Comparison of ENCODE assay signal across 14 mouse cellular contexts in the genomic region with DNA sequence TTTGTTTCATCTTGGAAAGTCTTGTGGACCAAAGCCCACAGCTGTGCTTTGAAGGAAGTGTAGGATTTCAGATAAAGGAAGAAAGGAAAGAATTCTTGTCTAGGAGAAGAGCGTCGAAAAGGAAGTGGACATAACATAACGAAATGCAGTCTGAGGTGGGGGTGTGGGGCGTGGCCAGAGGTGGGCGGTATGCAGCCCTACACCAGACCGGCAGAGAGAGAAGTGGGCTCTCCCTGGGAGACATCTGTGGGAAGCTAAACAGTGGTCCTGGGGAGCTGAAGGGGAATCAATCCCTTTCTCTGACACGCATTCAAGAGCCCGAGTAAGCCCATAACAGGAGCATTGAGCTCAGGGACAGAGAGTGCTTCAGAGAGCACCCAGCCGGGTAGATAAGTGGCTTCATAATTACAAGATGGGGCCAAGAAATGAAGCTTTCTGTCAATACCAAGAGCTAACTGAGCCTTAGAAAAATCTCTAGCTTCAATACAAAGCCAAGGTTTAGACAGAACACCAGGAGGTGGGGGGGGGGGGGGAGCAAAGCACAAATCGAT. TPM values are rescaled to one million over a fixed set of nuclear protein-coding genes. Genes with fewer than 3 reads are reported as not detected.
DNase-seq lines count a peak whose midpoint lies in the region; ATAC-seq and TF ChIP-seq lines count a peak whose summit lies in the region.
"Had no signal": no experiment of that assay in that cellular context is flagged by ENCODE, and none has a peak within 500 bp of the region (broad histone marks: within the 10 kb centered on the region; RNA-seq: fewer than 3 reads in every experiment).

No protein-coding gene starts in this region.

- H3K9ac ChIP-seq in heart, embryonic 15.5 days: no peak overlapping the region
- no peak overlapping the region for H3K9ac ChIP-seq in lung, postnatal 0 days (replicated peaks; ENCODE audit: low read depth)
- H3K9ac ChIP-seq: embryonic facial prominence, embryonic 12.5 days; liver, embryonic 12.5 days had no signal

- no peak for DNase-seq in heart, adult 18-20 months
- no peak for DNase-seq in lung, postnatal 0 days (ENCODE audit: low spot score)
- no peak for DNase-seq in lung, adult 18-20 months
- peak; percentile 5 for DNase-seq in c-Kit-positive CD71-negative TER-119-negative erythroid progenitor cells, embryonic 14.5 days (ENCODE audit: low read depth)
- no peak for DNase-seq in cerebellum, adult 8-10 months
- no peak for DNase-seq in kidney, adult 8-10 months
- DNase-seq: adrenal gland, postnatal 10 days; cerebellum, adult 18-20 months had no signal

- no peaks in the 10 kb centered on the region for H3K4me1 ChIP-seq in heart, embryonic 15.5 days (replicated peaks)
- no peaks in the 10 kb centered on the region for H3K4me1 ChIP-seq in lung, postnatal 0 days (ENCODE audit: insufficient read depth, low read depth, low read length)
- H3K4me1 ChIP-seq: embryonic facial prominence, embryonic 12.5 days; liver, embryonic 12.5 days had no signal

- no peak overlapping the region for H3K27ac ChIP-seq in heart, embryonic 15.5 days
- H3K27ac ChIP-seq in lung, postnatal 0 days (ENCODE audit: low read length): no peak overlapping the region
- H3K27ac ChIP-seq: embryonic facial prominence, embryonic 12.5 days; liver, embryonic 12.5 days had no signal

- no peak for TF ChIP-seq EP300 in lung, postnatal 0 days (IDR thresholded peaks at IDR 0.05)

- H3K36me3 ChIP-seq in heart, embryonic 15.5 days: no peaks in the 10 kb centered on the region
- no peaks in the 10 kb centered on the region for H3K36me3 ChIP-seq in lung, postnatal 0 days (ENCODE audit: insufficient read depth, low read length)
- H3K36me3 ChIP-seq: embryonic facial prominence, embryonic 12.5 days; liver, embryonic 12.5 days had no signal

- peak overlapping the region; percentile 29; the same call in 1 of the 2 replicates for H3K4me2 ChIP-seq in heart, embryonic 15.5 days
- peak overlapping the region; percentile 37 for H3K4me2 ChIP-seq in lung, postnatal 0 days (replicated peaks; ENCODE audit: low read depth, low read length)
- H3K4me2 ChIP-seq: embryonic facial prominence, embryonic 12.5 days; liver, embryonic 12.5 days had no signal

- TF ChIP-seq CTCF in lung, postnatal 0 days (IDR thresholded peaks at IDR 0.05): no peak

- ATAC-seq in heart, embryonic 15.5 days (replicated peaks; ENCODE audit: insufficient number of reproducible peaks, insufficient read depth, low FRiP score, low read depth): no peak
- no peak for ATAC-seq in lung, postnatal 0 days
- peak; percentile 55 for ATAC-seq in megakaryocyte, adult 5-6 weeks (ENCODE audit: poor library complexity, severe bottlenecking)
- ATAC-seq: CD4-positive, CD25-positive, alpha-beta regulatory T cell, adult 4 months; liver, embryonic 12.5 days; Patski had no signal

- 36% methylated on average over 10 of the region's 10 CpGs for WGBS in heart, embryonic 15.5 days
- WGBS in lung, postnatal 0 days: 26% methylated on average over 10 of the region's 10 CpGs

- H3K9me3 ChIP-seq in heart, embryonic 15.5 days (replicated peaks): 0 out of 2 replicates have a peak, but pooled peaks cover 3% of the 10 kb centered on the region
- no peaks in the 10 kb centered on the region for H3K9me3 ChIP-seq in lung, postnatal 0 days (ENCODE audit: low read length)
- H3K9me3 ChIP-seq: embryonic facial prominence, embryonic 12.5 days; liver, embryonic 12.5 days had no signal

- no peak overlapping the region for H3K4me3 ChIP-seq in heart, embryonic 15.5 days
- H3K4me3 ChIP-seq in lung, postnatal 0 days (ENCODE audit: low read depth, low read length): no peak overlapping the region
- H3K4me3 ChIP-seq: embryonic facial prominence, embryonic 12.5 days; liver, embryonic 12.5 days had no signal

- no peaks in the 10 kb centered on the region for H3K27me3 ChIP-seq in heart, embryonic 15.5 days
- no peaks in the 10 kb centered on the region for H3K27me3 ChIP-seq in lung, postnatal 0 days (replicated peaks; ENCODE audit: insufficient read depth, low read length)
- H3K27me3 ChIP-seq: embryonic facial prominence, embryonic 12.5 days; liver, embryonic 12.5 days; Patski had no signal

RNA-seq across cellular contexts. Expression of a gene that starts 40.5 kb away (rescaled TPM):
- polyA plus RNA-seq in heart, embryonic 15.5 days (2015; fragmentation: Nextera tagmentation; extraction: Ambion mirVana): 6.4 and 7.1 TPM in 2 replicates
- 1 to 10 TPM; 3.8 to 4.1 TPM for total RNA-seq in heart, adult 18-20 months (2021)
- polyA plus RNA-seq in lung, postnatal 0 days (2015; fragmentation: Nextera tagmentation; extraction: Ambion mirVana): 14.8 and 15.5 TPM in 2 replicates
- total RNA-seq in megakaryocyte, adult 5-6 weeks (2015): 51.2 and 52.0 TPM in 2 replicates
- total RNA-seq in megakaryocyte, adult 5-6 weeks (2017): 23.7 and 32.1 TPM in 2 replicates

Comparison
In these comparisons a context has a peak if more than half of its experiments do, and no peak if none do; other contexts are left out.
1. RNA of a gene that starts 40.5 kb away (total RNA-seq): 23.7 to 52.0 TPM in megakaryocyte, adult 5-6 weeks; 3.8 to 4.1 TPM in heart, adult 18-20 months; every median in the first group is over 4 times any median in the second.